Mouse (Mus musculus): ENCODE measurements around the gene Nsd1. TPM values are rescaled to one million over a fixed set of nuclear protein-coding genes. Genes with fewer than 3 reads are reported as not detected.
A peak's percentile ranks its signal among the peaks of the same experiment; 100 is the strongest.
"Not testable (repeated sequence)": the region's sequence is repeated elsewhere in the genome, so short reads cannot be mapped to it uniquely, and the experiment has no call there.

The Nsd1 gene
- polyA plus RNA-seq, 1 experiment from 2014 or later: 15.1 TPM

DNA sequence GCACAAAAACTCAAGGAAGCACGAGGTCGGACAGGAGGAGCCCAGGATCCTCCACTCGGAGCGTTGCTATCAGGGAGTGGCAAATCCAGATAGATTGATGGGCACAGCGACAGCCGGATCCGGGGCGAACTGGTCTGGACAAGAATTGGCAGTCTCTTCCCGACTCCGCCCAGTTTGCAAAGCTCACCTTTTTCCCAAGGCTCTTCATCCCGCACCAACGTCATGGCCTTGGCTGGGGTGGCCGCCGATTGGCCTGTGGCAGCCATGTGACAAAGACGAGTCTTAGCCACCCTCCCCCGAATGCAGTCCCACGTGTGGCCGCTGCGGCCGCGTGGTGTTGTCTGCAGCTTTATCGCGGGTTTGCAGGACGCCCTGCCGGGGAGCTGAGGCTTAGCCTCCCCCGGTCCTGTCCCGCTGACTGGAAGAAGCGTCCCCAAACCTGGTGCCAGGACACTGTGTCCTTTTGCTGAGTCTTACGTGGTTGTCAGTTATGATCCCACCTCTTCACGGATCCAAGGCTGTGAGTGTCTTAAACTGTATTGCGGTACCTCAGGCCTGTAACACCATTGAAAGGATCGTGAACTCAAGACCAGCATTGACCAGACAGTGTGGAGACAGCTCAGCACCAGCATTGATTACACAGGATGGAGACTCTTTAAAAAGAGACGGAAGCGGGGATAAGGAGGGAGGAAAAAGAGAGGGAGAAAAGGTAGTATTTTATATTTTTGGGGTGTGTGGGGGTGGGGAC lies 19.3 kb upstream of the Nsd1 start:
- in situ Hi-C loops (cut with MboI; ENCODE audit: low pct_unique_long_range_greater_than_20kb): no loop called here
- ChIA-PET CTCF (interaction anchor here (0.6 to 1.0 kb wide), 3 partner anchors 9 to 69 kb away, joined by 3 read pairs; no protein-coding TSS in a partner anchor), POLR2A (interaction anchor here (0.6 to 1.7 kb wide), 4 partner anchors 22 to 611 kb away, joined by 3 to 5 read pairs (median 3); no protein-coding TSS in a partner anchor)
- peak; percentile 67 for TF ChIP-seq CTCF (IDR thresholded peaks at IDR 0.05)
- DNase-seq (ENCODE audit: low read depth, low spot score): peak; percentile 83
- H3K27me3 ChIP-seq: no peaks in the 10 kb centered on the region
- ATAC-seq: peak; percentile 99

DNA sequence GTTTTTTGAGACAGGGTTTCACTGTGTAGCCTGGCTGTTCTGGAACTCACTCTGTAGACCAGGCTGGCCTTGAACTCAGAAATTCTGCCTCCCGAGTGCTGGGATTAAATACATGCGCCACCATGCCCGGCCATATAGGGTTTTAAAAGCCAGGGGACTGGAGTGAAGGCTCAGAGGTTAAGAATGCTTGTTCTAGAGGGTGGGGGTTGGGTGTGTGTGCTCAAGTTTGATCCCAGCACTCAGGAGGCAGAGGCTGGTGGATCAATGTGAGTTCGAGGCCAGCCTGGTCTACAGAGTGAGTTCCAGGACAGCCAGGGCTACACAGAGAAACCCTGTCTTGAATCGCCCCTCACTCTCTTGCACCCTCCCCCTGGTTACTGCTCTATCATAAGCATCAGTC lies 18.0 kb upstream of the Nsd1 start:
- no peaks in the 10 kb centered on the region for H3K27me3 ChIP-seq
- in situ Hi-C loops (cut with MboI; ENCODE audit: low pct_unique_long_range_greater_than_20kb): no loop called here
- ChIA-PET POLR2A (interaction anchor here (0.7 kb wide), 1 partner anchor 146 kb away, joined by 4 read pairs; no protein-coding TSS in a partner anchor), CTCF (no interaction called here)
- DNase-seq (ENCODE audit: low read depth, low spot score) (no peak), ATAC-seq (no peak)
- TF ChIP-seq CTCF (IDR thresholded peaks at IDR 0.05): no peak

DNA sequence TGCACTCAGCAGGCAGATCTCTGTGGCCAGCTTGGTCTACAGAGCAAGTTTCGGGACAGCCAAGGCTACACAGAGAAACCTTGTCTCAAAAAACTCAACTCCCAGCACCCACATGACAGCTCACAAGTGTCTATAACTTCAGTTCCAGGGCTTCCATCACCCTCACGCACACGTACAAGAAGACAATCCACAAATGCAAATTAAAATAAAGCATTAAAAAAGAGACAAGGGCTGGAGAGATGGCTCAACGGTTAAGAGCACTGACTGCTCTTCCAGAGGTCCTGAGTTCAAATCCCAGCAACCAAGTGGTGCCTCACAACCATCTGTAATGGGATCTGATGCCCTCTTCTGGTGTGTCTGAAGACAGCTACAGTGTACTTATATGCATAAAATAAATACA lies 6.8 kb upstream of the Nsd1 start:
- H3K27me3 ChIP-seq; DNase-seq (ENCODE audit: low read depth, low spot score); CTCF ChIA-PET; in situ Hi-C loops (cut with MboI; ENCODE audit: low pct_unique_long_range_greater_than_20kb); ATAC-seq: not testable (repeated sequence)
- POLR2A ChIA-PET: interaction anchor here (0.6 kb wide), 1 partner anchor 722 kb away, joined by 3 read pairs; no protein-coding TSS in a partner anchor

DNA sequence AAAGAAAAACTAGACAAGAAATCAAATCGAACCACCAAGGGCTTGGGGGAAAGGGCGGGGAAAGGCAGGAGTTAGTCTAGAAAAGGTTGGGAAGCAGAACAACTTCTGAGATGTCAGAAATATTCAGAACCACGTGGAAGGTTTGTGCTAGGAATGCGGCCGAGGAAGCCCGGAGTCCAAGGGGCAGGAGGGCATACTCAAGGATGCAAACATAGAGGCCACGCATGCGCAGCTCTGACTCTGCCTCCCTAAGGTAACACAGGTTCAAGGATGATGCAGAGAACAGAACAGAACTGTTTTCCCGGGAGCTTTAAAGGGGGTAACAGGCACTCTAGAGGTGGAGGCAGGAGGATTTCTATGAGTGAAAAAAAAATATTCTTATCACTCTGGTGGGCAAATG lies 5.8 kb upstream of the Nsd1 start:
- ATAC-seq: no peak
- H3K27me3 ChIP-seq: no peaks in the 10 kb centered on the region
- DNase-seq (ENCODE audit: low read depth, low spot score): no peak
- ChIA-PET CTCF (no interaction called here), POLR2A (interaction anchor here (0.7 kb wide), 1 partner anchor 713 kb away, joined by 3 read pairs; no protein-coding TSS in a partner anchor)
- no peak for TF ChIP-seq CTCF (IDR thresholded peaks at IDR 0.05)
- in situ Hi-C loops (cut with MboI; ENCODE audit: low pct_unique_long_range_greater_than_20kb): no loop called here

DNA sequence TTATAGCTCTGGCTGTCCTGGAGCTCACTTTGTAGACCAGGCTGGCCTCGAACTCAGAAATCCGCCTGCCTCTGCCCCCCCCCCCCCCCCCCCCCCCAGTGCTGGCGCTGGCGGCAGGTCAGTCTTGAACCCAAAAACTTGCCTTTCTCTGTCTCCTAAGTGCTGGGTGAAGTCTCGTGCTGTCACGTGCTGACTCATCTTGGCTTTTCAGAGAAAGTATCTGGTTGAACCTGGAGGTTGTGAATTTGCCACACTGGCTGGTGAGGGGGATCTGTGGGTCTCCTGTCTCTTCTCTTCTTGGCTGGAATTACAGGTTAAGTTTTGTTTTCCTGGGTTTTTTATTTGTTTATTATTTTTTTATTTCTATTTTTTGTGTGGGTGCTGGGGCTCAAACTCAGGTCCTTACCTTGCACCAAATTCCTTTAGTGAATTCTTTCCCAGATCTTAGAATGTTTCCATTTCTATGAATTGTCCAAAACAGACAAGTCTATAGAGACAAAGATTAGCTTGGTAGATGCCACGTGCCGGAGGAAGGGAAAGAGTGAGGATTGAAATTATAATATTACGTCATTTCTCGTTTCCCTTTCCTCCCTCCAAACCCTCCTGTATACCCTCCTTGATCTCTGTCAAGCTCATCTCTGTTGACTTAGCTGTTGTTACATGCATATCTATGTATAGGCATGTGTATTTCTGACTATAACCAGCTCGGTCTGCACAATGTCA lies 4.8 kb upstream of the Nsd1 start:
- POLR2A ChIA-PET: no interaction called here
- in situ Hi-C loops (cut with MboI; ENCODE audit: low pct_unique_long_range_greater_than_20kb): no loop called here
- CTCF ChIA-PET: no interaction called here
- ATAC-seq: no peak
- no peak for DNase-seq (ENCODE audit: low read depth, low spot score)
- TF ChIP-seq CTCF (IDR thresholded peaks at IDR 0.05): no peak
- H3K27me3 ChIP-seq: no peaks in the 10 kb centered on the region

DNA sequence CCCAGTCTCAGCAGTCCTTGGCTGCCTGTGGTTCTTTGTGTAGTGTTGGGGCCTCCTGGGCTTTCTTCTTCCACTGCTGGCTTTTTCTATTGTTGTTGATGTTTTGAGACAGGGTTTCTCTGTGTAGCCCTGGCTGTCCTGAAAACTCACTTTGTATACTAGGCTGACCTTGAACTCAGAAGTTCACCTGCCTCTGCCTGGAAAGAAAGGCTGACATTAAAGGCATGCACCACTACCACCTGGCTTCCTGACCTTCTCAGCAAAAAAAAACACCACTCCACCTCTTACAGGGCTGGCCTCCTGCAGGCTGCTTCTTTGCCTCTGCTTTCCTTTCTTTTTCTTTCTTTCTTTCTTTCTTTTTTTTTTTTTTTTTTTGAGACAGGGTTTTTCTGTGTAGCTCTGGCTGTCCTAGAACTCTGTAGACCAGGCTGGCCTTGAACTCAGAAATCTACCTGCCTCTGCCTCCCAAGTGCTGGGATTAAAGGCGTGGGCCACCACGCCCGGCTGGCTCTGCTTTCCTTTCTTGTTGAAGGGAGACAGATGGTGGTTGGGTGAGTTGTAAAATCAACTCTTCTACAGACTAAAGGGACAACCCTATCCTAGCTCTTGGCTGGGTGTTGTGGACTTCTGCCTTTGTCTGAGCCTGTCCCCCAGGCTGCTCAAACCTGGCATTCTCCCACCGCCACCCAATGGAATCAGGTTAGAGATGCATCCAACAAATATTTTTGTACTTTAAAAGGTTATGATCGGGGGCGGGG lies 4.0 kb upstream of the Nsd1 start:
- ATAC-seq (no peak), DNase-seq (ENCODE audit: low read depth, low spot score) (no peak)
- in situ Hi-C loops (cut with MboI; ENCODE audit: low pct_unique_long_range_greater_than_20kb): no loop called here
- CTCF ChIA-PET: interaction anchor here (1.8 kb wide), 1 partner anchor 11 kb away, joined by 4 read pairs; no protein-coding TSS in a partner anchor
- no peaks in the 10 kb centered on the region for H3K27me3 ChIP-seq
- POLR2A ChIA-PET: no interaction called here
- no peak for TF ChIP-seq CTCF (IDR thresholded peaks at IDR 0.05)

DNA sequence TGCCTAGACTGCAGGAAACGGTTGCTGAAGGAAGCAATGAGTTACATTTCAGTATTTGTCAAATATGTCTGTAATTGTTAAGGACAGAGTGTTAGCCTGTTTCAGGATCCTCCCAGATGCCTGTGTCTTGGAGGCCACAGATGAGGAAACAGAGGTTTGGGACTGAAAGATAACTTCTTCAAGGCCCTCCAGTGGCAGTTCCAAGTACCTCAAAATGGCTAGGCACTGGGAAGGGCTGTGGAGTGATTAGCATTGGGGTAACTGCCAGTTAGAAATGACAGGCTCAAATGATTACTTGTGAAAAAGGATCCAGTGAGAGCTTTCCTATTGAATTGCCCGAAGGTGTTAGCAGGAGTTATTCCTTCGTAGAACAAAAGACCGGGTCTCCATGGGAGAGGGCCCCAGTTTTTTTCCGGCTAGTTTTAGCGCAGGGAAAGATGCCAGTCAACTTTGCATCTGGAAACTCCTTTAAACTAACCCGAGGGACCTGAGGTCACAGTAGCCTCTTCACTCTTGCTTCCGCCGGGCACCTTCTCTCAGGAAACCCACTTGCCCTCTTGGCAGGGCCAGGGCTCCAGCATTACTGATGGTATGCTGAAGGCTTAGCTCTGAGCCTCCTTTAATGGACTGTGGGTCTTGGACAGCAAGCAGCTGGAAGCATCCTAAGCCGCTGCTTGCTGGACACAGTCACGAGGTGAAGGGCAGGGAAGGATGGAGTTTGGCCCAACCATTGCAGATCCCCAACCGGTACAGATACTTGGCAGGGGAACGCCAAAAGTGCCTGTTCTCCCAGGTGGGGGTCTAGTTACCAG lies 539 bp upstream of the Nsd1 start:
- ATAC-seq: no peak
- CTCF ChIA-PET: no interaction called here
- in situ Hi-C loops (cut with MboI; ENCODE audit: low pct_unique_long_range_greater_than_20kb): no loop called here
- no peaks in the 10 kb centered on the region for H3K27me3 ChIP-seq
- POLR2A ChIA-PET: no interaction called here
- no peak for DNase-seq (ENCODE audit: low read depth, low spot score)
- no peak for TF ChIP-seq CTCF (IDR thresholded peaks at IDR 0.05)

DNA sequence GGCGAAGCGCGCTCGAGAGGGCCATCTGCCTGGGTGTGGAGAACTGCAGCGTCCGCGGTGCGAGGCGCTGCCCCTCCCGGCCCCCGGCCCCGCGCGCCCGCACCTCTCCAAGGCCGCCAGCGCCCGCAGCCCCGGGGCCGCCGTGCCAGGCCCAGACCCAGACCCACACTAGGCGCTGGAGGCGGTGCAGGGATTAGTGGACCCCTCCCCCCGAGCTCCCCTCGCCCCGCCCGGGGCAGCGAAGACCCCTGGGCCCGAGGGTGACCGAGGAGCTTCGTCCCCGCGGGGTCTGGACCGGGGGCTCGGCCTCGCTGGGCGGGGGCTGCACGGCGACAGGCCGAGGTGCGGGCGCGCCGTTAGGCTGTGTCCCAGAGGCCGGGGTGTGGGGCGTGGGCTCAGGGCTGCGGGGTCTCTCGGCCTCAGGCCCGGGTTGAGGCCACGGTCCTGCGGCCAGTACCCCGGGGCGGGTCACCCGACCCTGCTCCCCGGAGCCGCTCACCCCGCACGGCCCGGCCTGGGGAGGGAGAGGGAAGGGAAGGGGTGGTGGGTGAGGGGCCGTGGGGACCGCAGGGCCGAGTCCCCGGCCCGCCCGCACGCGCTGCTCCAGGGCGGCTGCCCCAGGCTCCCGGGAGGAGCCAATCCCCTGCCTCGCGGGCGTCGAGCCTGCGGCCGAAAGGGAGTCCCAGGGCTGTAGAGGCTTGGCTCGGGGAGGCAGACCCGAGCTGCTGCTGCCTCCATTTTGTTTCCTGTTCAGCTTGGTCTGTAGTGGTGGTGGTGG lies 800 bp downstream of the Nsd1 start:
- H3K27me3 ChIP-seq: no peaks in the 10 kb centered on the region
- no peak for ATAC-seq

DNA sequence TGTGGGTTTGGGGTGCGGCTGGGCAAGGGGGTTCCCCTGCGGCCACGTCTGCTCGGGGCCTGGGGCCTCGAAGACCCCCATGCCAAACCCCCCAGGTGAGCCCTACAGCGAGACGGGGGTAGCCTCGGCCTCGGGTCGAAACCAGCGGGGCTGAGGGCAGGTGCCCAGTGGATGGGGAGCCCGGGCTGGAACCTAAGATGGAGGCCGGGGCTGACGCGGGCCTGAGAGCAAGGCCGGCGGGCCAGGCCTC lies 1.3 kb downstream of the Nsd1 start:
- no peak for TF ChIP-seq CTCF (IDR thresholded peaks at IDR 0.05)
- no peak for DNase-seq (ENCODE audit: low read depth, low spot score)
- ChIA-PET CTCF (no interaction called here), POLR2A (no interaction called here)
- in situ Hi-C loops (cut with MboI; ENCODE audit: low pct_unique_long_range_greater_than_20kb): no loop called here
- no peak for ATAC-seq
- H3K27me3 ChIP-seq: no peaks in the 10 kb centered on the region

More for the DNA sequence above, 800 bp downstream of the Nsd1 start:
- CTCF ChIA-PET: no interaction called here
- in situ Hi-C loops (cut with MboI; ENCODE audit: low pct_unique_long_range_greater_than_20kb): no loop called here
- POLR2A ChIA-PET: no interaction called here
- TF ChIP-seq CTCF (IDR thresholded peaks at IDR 0.05): no peak
- no peak for DNase-seq (ENCODE audit: low read depth, low spot score)
